Mouse (Mus musculus) G1E (cell line): Measurements from ENCODE around the gene Nudt8. TPM values are rescaled to one million over a fixed set of nuclear protein-coding genes. Genes with fewer than 3 reads are reported as not detected.
"Not testable (repeated sequence)": the region's sequence is repeated elsewhere in the genome, so short reads cannot be mapped to it uniquely, and the experiment has no call there.

Source experiments
- ATAC-seq: 2 replicates; pipeline ENCODE4 v1.8.0; 2016; ENCODE audit warnings: mild to moderate bottlenecking; ENCODE audit not compliant: insufficient number of reproducible peaks, poor library complexity, low FRiP score, severe bottlenecking; ENCODE audit errors: extremely low read depth
- DNase-seq: peaks from one replicate; pipeline ENCODE4 v3.0.0; 2012; ENCODE audit warnings: low spot score
- H3K27me3 ChIP-seq: 2 replicates; pipeline ENCODE4 v1.6.1; 2012; ENCODE audit warnings: mild to moderate bottlenecking, low read length, inconsistent platforms; ENCODE audit not compliant: insufficient read depth
- H3K36me3 ChIP-seq: replicated peaks from 2 replicates; pipeline ENCODE3; 2012; ENCODE audit warnings: mild to moderate bottlenecking, inconsistent platforms
- H3K4me1 ChIP-seq: 2 replicates; pipeline ENCODE4 v1.6.1; 2012; ENCODE audit warnings: low read depth, low read length, inconsistent platforms, mixed read lengths; ENCODE audit not compliant: insufficient read depth
- H3K4me3 ChIP-seq: 2 replicates; pipeline ENCODE4 v1.5.1; 2012; ENCODE audit warnings: low read depth, mild to moderate bottlenecking, inconsistent platforms, low read length, moderate library complexity, mixed read lengths
- H3K9me3 ChIP-seq: replicated peaks from 2 replicates; pipeline ENCODE4 v1.6.1; 2012; ENCODE audit warnings: inconsistent platforms
- CTCF ChIP-seq: IDR thresholded peaks from 2 replicates; pipeline ENCODE4 v1.5.1; 2012; ENCODE audit warnings: low read depth, low read length, inconsistent platforms, mixed read lengths
- GATA1 ChIP-seq: IDR thresholded peaks from 2 replicates; pipeline ENCODE4 v1.6.1; 2012; ENCODE audit warnings: borderline replicate concordance, low read length, inconsistent platforms, mixed read lengths
- GATA2 ChIP-seq: IDR thresholded peaks from 2 replicates; pipeline ENCODE4 v1.6.1; 2012; ENCODE audit warnings: low read depth, low read length, inconsistent platforms, borderline replicate concordance
- POLR2AphosphoS5 ChIP-seq: IDR thresholded peaks from 2 replicates; pipeline ENCODE4 v1.6.1; 2012; ENCODE audit warnings: low read depth, low read length, inconsistent platforms; ENCODE audit not compliant: insufficient replicate concordance
- TAL1 ChIP-seq: conservative IDR thresholded peaks from 2 replicates; pipeline ENCODE4 v1.6.1; 2012; ENCODE audit warnings: low read depth, low read length, inconsistent platforms, mixed read lengths
- polyA plus RNA-seq: library from polyadenylated mRNA; stranded (reverse); fragments of >175 nt; gene quantifications from 2 replicates; pipeline ENCODE4 v1.2.3, GENCODE M21; 2012
- total RNA-seq, 2 experiments: library from RNA; stranded (forward) in 1 of 2; stranded (reverse) in 1 of 2; fragments of 200-1000 nt in 1 of 2; fragments of >200 nt in 1 of 2; fragmentation: Nextera tagmentation in 1 of 2; gene quantifications; 2 replicates each; pipeline ENCODE4 v1.2.3; 2014 to 2017

Nudt8 gene
- total and polyA plus RNA-seq, 3 experiments = 11.0 to 22.4 (median 11.7) TPM

- H3K4me3 ChIP-seq = no peak within 1 kb of the TSS
- DNase-seq (no peak), ATAC-seq (no peak)
- no peaks in the 10 kb centered on the region for H3K36me3 ChIP-seq
- no peak for TF ChIP-seq CTCF
- no peaks in the 10 kb centered on the region; the same call in 1 of the 2 replicates for H3K9me3 ChIP-seq
- peaks cover 22% of the 10 kb centered on the region; the same call in 1 of the 2 replicates for H3K27me3 ChIP-seq
- no peaks in the 10 kb centered on the region for H3K4me1 ChIP-seq
Observed at GRCm38 (mm10) chr19:3958470-3958869, 41.9 kb upstream of the Nudt8 start, which contains the start of gene Aldh3b3. TSS of gene Aldh3b3 (plus strand) at chr19:3958645.

GRCm38 (mm10) chr19:3959030-3959429 lies 41.4 kb upstream of the Nudt8 start:
- Histone ChIP-seq H3K36me3 (no peaks in the 10 kb centered on the region), H3K4me3 (no peak overlapping the region), H3K4me1 (no peaks in the 10 kb centered on the region), H3K27me3 (peaks cover 22% of the 10 kb centered on the region; the same call in 1 of the 2 replicates), H3K9me3 (no peaks in the 10 kb centered on the region; the same call in 1 of the 2 replicates)
- ATAC-seq (no peak), DNase-seq (no peak)
- TF ChIP-seq POLR2AphosphoS5 = no peak
- TF ChIP-seq GATA2 = no peak

GRCm38 (mm10) chr19:3960211-3960610 lies 40.2 kb upstream of the Nudt8 start:
- TF ChIP-seq CTCF (no peak), GATA1 (no peak), TAL1 (no peak), GATA2 (no peak), POLR2AphosphoS5 (no peak)
- H3K36me3 ChIP-seq = no peaks in the 10 kb centered on the region
- ATAC-seq (no peak), DNase-seq (no peak)
- no peak overlapping the region for H3K4me3 ChIP-seq
- H3K27me3 ChIP-seq = peaks cover 16% of the 10 kb centered on the region; the same call in 1 of the 2 replicates
- no peaks in the 10 kb centered on the region; the same call in 1 of the 2 replicates for H3K9me3 ChIP-seq
- H3K4me1 ChIP-seq = no peaks in the 10 kb centered on the region

- not testable (repeated sequence) for H3K4me1 ChIP-seq
Observed at GRCm38 (mm10) chr19:3961805-3962204, 38.6 kb upstream of the Nudt8 start.

DNA sequence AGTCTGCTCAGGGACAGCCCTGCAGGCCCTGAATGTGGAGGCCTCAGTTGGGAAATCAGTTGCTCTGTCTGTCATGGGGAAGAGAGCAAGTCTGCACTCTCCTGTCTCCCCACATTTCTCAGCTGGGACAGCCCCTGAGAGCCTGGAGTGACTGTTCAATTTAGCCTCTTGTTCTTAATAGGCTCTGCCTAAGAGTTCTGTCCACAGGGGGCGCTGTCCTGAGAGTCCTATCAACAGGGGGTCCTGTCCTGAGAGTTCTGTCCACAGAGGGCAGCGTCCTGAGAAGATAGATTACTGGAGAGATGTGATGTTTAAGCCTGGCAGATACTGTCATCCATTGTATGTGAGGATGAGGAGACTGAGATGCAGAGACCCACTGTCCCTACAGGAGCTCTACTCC lies 37.9 kb upstream of the Nudt8 start:
- Histone ChIP-seq H3K4me3 (no peak overlapping the region), H3K27me3 (peaks cover 20% of the 10 kb centered on the region; the same call in 1 of the 2 replicates), H3K9me3 (no peaks in the 10 kb centered on the region; the same call in 1 of the 2 replicates), H3K36me3 (no peaks in the 10 kb centered on the region), H3K4me1 (no peaks in the 10 kb centered on the region)
- ATAC-seq (no peak), DNase-seq (no peak)
- TF ChIP-seq TAL1 (no peak), POLR2AphosphoS5 (no peak), GATA1 (no peak), GATA2 (no peak), CTCF (no peak)

More at GRCm38 (mm10) chr19:3961805-3962204, 38.6 kb upstream of the Nudt8 start:
- not testable (repeated sequence) for H3K4me3 ChIP-seq, H3K36me3 ChIP-seq, DNase-seq, H3K9me3 ChIP-seq, ATAC-seq
- H3K27me3 ChIP-seq = peaks cover 17% of the 10 kb centered on the region; the same call in 1 of the 2 replicates

GRCm38 (mm10) chr19:3964030-3964429 lies 36.4 kb upstream of the Nudt8 start:
- no peaks in the 10 kb centered on the region for H3K4me1 ChIP-seq
- ATAC-seq = no peak
- DNase-seq = no peak
- no peaks in the 10 kb centered on the region; the same call in 1 of the 2 replicates for H3K9me3 ChIP-seq
- TF ChIP-seq POLR2AphosphoS5 (no peak), GATA2 (no peak), TAL1 (no peak), GATA1 (no peak), CTCF (no peak)
- no peak overlapping the region for H3K4me3 ChIP-seq
- no peaks in the 10 kb centered on the region for H3K36me3 ChIP-seq
- H3K27me3 ChIP-seq = peaks cover 25% of the 10 kb centered on the region; the same call in 1 of the 2 replicates

DNA sequence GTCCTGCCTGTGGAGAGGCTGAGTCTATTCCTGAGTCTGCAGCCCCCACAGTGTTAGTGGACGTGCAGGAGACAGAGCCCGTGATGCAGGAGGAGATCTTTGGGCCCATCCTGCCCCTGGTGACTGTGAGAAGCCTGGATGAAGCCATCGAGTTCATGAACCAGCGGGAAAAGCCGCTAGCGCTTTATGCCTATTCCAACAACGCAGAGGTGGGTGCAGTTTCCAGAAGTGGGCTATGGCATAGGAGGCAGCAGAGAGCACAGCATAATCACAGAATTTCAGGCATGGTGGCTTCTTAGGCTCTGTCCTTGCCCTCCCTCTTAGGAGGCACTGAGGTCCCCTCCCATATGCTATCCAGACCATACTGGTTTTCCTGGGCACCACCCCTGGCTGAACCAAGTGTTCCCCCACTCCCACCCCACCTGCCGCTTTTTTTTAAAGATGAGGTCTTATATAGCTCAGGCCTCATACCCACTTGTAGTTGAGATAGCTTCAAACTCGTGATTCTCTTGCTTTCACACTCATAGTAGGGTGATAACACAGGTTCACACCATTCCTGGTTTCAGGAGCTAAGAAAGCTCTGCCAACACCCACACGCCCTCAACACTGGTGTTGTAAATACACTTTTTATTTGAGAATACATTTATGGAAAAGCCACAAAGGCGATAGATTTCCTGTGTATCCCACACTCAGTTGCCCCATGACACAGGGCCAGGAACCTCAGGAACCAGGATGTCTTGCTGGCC lies 33.9 kb upstream of the Nudt8 start:
- H3K4me1 ChIP-seq = no peaks in the 10 kb centered on the region
- no peak for ATAC-seq

More for the DNA sequence above, 33.9 kb upstream of the Nudt8 start:
- Histone ChIP-seq H3K9me3 (no peaks in the 10 kb centered on the region), H3K27me3 (peaks cover 27% of the 10 kb centered on the region), H3K4me3 (no peak overlapping the region), H3K36me3 (no peaks in the 10 kb centered on the region)
- no peak for DNase-seq
- TF ChIP-seq CTCF (no peak), GATA1 (no peak), TAL1 (no peak), GATA2 (no peak), POLR2AphosphoS5 (no peak)
